Mouse (Mus musculus): ENCODE results near the gene Fgd5.
A peak's percentile ranks its signal among the peaks of the same experiment; 100 is the strongest.
"Not testable (repeated sequence)": the region's sequence is repeated elsewhere in the genome, so short reads cannot be mapped to it uniquely, and the experiment has no call there.

The Fgd5 gene

DNA sequence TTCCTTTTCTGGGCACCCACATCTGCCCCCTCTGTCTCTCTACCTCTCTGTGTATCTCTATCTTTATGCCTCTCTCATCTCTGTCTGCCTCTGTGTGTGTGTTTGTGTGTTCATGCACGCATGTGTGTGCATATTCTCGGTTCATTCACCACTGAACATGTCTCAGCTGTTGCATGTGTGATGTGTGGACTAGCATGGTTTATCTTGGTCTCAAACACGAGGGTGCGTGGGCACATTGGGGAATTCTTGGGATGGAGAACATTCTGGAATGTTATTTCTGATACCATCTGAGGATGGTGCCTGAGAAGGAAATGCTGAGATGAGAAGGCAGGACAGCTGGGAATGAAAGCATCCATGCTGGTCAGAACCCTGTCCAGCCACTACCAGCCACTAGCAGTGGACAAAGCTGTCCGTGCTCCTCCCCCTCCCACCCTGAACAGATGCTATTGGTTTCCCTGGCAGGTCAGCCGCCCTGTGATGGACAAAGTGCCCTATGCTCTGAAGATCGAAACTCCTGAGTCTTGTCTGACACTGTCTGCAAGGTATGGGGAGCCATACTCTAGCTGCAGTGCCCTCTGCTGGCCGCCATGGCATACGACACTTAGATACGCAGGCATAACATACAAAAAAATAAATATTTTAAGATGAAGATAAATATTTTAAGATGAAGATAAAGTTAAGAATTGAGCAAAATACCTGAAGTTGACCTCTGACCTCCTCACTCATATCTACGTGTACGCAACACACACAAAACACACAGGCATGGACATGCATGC lies 87.2 kb downstream of the Fgd5 start:
- DNase-seq (ENCODE audit: low spot score in 2 of 2) = peak; percentile 47 to 72

DNA sequence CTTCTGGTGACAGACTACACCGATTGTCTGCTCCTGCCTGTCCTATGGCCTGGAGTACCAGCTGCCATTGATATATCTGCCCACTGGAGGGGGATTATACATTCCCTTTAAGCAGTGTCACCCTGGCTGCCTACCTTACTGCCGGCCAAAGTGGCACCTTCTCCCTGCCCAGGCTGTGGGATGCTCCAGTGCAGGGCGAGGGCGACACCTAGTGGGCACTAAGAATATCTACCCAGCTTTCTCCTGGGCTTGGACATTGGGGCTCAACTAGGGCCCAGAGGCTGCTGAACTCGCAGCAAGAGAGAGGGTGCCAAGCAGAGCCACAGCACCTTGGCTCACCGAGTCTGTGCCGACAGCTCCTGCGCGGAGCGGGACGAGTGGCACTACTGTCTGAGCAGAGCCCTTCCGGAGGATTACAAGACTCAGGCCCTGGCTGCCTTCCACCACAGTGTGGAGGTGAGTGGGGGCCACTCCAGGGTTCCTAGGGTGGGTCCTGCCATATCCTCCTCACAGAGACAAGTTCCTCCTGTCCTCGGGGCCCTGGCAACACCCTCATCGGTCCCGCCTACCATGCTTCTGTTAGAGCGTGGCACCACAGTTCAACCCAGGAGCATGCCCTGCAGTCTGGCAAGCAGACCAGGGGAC lies 88.6 kb downstream of the Fgd5 start:
- peak; percentile 54 to 78 for DNase-seq (ENCODE audit: low spot score in 2 of 2)

DNA sequence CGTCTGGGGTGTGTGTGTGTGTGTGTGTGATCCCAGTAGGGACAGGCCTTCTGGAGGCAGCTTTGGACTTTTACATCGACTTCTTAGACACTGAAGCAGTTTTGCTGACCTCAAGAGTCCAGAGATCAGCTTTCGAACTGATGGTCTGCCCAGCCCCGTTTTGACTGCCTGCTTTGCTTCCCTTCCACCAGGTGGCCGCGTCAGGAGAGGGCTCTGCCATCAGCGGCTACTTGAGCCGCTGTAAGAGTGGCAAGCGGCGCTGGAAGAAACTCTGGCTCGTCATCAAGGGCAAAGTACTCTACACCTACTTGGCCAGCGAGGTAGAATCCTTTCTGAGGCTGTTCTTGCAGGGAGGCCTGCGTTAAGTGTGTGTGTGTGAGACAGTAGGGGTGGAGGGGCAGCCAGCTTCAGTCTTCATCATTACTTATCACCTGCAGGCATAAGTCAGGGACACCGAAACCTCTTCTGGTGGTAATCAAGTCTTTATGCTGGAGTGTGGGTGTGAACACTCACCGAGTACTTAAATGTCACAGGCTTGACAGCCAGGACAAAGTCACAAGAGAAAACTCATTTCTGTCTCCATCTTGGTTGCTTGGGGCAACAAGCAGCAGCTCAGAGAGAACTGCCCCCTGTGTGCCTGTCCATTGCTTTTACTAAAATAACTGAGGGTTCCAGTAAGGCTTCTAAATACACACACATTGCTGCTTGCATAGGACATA lies 92.6 kb downstream of the Fgd5 start:
- no peak for DNase-seq (ENCODE audit: low spot score in 2 of 2)

DNA sequence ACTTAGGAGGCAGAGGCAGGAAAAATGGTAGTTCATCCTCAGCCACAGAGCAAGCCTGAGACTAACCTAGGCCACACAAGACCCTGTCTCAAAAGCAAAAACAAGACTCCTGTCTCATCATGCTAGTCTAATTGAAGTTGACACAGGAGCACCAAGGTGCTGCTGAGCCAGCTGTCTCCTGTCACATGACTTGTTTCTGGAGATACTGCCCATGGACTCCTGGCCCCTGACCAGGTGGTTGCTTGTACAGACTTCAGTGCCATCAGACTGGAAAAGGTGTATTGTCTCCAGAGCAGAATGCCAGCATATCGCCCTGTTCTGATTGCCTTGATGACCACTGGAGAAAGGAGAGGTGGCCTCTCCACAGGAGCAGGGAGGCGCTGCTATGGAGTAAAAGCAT lies 102.1 kb downstream of the Fgd5 start:
- no peak for DNase-seq (ENCODE audit: low spot score in 2 of 2)

DNA sequence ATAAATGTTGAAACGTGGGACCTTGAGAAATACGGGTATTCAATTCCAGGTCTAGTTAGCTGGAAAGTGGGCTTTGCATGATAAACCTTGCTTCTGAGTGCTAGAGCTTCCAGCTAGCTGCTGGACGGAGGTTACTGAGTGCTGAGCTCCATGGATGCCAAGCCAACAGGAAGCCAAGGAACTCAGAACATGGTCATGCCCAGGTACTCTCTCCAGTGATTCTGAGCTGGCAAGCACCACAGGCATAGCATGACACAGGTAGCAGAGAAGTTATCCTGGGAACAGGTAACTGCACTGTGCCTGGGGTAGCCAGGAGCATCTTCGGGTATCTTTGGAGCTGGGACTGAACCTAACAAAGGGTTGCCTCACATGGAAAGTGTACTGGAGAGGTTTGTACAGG lies 104.1 kb downstream of the Fgd5 start:
- DNase-seq (ENCODE audit: low spot score in 2 of 2) = no peak

DNA sequence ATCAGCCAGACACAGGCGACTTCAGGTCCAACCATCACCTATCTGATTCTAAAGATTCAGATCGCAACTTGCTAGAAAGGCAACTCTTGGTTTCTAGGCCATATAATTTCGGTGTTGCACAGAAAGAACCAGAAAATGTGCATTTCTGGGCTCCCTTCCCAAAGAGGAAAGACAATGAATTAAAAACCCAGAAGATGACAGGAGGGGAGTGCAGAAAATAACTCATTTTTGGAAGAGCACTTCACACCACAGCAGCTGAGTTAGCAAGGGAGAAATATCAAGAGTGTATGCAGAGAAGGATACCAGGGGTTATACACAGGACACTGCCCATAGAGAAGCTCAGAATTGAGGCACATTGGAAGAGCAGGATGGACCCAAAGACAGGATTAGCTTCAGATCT lies 106.3 kb downstream of the Fgd5 start:
- DNase-seq (ENCODE audit: low spot score in 2 of 2) = no peak

DNA sequence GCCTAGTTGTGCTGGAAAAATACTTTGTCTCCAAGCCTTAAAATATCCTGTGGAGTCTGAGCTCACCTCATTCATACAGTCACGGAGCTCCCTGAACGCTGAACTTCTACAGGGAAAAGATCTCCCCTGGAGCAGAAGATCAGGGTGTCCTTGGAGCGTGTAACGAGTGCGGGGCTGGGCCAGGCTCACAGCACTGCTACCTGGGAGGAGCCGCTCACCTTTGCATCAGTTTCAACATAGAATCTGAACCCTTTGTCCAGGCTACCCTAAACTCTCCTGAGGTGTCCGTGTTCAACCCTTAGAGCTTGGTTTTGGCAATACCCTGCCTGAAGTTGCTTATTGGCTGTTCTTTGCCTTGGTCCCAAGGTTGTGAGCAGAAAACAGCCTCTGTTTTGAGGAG lies 110.5 kb downstream of the Fgd5 start:
- DNase-seq (ENCODE audit: low spot score in 2 of 2) = not testable (repeated sequence)

DNA sequence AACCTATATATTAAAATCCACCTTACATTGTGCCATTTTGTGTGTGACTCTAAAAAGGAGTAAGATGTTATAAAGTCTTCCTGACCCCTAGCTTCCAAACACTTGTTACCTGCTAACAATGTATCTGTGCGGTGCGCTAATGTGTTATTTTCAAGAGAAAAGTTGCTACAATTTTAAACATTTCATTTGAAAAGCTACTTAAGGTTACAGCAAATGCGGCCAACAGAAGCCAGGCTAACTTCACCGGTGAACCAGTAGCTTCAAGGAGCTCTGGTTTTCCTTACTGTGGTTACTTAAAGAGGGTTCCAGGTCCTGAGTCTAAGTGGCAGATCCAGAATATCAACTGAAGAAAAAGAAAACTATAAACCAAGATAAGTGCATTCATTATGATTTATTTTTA lies 111.3 kb downstream of the Fgd5 start:
- no peak for DNase-seq (ENCODE audit: low spot score in 2 of 2)

DNA sequence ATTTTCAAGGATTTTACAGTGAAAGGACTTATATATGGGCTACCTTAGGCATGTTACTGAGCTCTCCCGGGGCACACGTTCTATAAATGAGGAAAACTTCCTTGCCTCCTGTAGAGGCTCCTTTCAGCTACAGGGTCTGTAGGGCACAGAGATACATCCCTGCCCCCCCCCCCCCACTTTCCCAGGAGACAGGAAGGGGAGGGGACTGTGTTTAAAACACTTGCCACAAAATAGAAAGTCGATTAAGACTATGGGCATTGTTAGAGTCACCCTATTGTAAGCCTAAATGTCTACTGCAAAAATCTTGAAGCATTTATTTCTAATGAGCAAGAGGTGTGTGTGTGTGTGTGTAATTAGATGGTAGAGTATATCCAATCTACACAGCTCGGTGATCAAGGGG lies 111.8 kb downstream of the Fgd5 start:
- no peak for DNase-seq (ENCODE audit: low spot score in 2 of 2)

DNA sequence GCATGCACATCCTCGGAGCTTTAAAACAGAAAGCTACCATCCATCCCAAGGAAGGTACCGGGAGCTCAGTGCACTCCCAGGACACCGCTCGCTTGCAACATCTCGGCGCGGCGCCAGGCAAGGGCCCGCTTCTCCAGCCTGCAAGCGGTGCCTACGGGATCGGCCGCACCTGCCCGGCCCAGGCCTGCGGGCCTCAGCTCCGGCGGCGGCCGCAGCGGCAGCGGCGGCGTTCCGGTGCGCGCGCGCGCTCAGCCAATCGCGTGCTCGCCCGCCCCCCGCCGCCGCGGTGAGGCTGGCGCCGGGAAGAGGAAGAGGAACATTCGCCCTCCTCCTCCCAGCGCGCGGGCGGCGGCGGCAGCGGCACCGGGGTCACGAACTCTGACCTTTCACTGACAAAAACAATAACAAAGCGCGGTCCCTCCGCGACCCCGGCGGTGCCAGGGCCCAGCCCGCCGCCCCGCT lies 112.5 kb downstream of the Fgd5 start, which contains the start of gene Nr2c2:
TSS of gene Nr2c2 (plus strand) at position 261 of the 462 bp plus-strand sequence.
- DNase-seq (ENCODE audit: low spot score in 2 of 2) = peak; percentile 77 to 82

DNA sequence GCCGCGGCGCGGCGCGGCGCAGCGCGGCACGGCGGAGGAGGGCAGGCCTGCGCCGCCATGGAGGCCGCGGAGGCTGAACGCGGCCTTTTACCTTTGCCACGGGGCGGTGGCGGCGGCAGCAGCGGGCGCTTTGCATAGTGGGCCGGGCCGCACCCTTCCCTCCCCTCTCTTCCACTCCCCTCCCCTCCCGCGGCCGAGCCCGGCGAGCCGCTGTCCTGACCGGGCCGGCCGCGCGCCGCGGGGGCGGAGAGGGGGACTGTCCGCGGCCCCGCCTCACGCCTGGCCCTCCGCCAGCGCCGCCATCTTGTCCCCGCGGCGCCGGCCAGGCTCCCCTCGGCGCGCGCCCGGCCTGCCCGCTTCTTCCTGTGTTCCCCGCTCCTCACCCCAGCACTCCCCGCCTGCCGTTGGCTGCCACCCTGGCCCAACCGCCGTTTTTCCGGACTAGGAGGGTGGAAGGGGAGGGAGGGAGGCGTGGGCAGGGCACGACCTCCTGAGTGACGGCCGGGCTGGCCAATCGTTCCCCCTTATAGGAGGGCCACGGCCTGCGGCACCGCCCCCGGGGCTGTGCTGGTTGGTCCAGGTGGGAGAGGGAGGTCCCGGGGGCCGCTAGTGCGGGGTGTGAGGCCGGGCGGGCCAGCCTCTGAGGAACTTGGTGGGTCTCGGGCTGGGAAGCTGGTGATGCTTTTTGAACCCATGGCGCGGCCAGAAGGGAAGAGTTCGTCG lies 113.2 kb downstream of the Fgd5 start:
- DNase-seq (ENCODE audit: low spot score in 2 of 2) = peak; percentile 100

DNA sequence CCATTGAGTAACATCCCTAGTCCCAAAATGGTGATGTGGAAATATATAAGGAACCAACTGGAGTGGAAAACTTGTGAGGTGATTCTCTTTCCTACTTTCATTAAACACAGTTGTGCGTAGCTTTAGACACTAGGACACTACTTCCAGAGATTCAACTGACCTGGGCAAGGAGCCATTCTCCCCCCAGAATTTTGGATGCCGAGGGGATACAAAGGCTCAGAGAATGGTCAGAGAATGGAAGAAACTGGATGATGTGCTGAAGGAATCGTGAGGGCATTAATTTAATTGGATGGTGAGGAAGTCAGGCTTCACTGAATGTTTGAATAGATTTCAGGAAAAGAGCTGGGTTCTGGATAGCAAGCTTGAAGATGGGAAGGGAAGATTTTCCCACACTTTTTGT lies 114.1 kb downstream of the Fgd5 start:
- no peak for DNase-seq (ENCODE audit: low spot score in 2 of 2)

DNA sequence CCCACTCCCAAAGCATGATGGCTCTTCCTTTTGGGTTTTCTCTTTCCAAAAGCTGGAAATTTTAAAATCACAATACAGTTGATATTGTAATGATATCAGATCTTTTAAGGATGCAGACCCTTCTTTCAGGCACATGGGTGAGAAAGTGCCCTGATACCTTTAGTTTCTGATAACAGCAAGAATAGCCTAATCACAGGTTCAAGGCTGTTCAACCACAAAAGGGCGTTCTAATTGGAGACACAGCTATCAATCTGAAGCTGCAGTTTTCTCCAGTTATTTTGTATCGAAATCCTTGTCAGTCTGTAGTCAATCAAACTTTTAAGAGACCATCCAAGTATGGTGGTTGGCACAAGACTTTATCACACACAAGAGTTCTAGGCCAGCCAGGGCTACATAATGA lies 115.2 kb downstream of the Fgd5 start:
- DNase-seq (ENCODE audit: low spot score in 2 of 2) = no peak

DNA sequence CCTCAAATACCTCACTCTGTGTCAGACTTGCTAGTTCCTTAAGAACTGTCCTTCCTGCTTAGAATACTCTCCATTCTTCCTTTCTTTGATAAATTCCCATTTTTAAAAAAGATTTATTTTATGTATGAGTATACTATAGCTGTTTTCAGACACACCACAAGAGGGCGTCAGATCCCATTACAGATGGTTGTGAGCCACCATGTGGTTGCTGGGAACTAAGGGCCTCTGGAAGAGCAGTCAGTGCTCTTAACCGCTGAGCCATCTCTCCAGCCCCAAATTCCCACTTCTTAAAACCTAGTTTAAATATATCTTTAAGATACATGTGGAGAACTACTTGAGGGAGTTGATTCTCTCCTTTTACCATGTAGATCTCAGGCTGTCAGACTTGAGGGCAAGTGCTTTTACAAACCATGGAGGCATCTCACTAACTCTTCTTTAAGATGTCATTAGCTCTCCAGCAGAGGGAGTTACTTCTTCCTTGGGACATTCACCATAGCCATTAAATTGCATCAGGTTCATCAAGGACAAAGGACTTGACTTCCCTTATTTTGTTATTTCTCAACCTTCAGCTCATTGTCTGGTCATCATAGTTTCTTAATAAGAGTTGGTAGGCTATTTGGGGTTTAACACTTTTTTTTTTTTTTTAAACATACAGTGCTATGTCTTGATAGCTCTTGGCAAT lies 122.1 kb downstream of the Fgd5 start:
- DNase-seq (ENCODE audit: low spot score in 2 of 2) = no peak

DNA sequence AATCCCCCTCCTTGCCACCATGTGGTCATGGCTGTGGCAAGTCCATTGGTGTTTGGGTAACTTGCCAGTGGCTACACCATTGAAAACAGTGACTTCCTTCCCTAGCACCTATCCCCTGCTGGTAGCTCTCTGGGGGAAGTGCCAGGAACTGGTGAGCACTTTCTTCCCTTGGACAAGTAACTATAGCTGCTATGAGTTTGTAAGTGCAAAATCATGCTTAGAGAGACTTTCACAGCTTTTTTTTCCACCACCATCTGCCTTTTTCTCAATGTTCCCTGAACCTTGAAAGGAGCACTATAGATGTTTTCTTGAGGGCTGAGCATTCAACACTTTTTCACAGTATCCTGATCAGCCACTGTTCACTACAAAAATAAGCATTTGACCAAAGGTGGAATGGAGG lies 145.9 kb downstream of the Fgd5 start:
- no peak for DNase-seq (ENCODE audit: low spot score in 2 of 2)

Measured in cerebellum, postnatal 4 days (tissue).